Mouse (Mus musculus) fat pad, adult 2 months (tissue): ENCODE measurements at regions not wholly inside any gene's neighbourhood (a gene's known extent, or its start where the extent isn't known, plus 50 kb on each side); places are given as distances from the start of the nearest gene placed in this dataset.

ENCODE experiments used
- DNase-seq: peaks from one replicate; pipeline ENCODE4 v3.0.0-alpha.2; 2011; ENCODE audit warnings: low read depth, low spot score; ENCODE audit errors: extremely low read depth

- DNase-seq: no peak
Measured at GRCm38 (mm10) chr8:92518031-92518430, 156.1 kb upstream of the Irx6 start.

- DNase-seq: no peak
Measured at GRCm38 (mm10) chr8:92518486-92518885, 155.6 kb upstream of the Irx6 start.

DNA sequence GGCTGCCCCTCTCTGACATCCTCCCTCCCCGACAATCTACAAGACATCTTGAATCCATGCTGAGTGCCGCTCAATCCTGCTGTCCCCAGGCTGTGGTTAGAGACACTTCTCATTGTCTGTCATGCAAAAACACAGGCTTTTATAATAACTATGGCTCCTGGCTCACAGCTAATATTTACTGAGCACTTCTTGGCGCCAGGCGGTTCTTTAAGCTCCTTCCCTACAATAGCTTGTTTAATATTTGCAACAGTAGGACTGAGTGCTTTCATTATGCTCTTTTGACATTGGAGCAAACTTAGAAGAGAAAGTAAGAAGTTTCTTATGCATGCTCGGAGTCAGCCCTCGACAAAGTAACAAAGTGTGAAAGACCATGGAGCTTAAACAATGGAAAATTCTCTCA, 151.6 kb upstream of the Irx6 start:
- no peak for DNase-seq

- DNase-seq: no peak
Measured at GRCm38 (mm10) chr8:92529756-92530155, 144.3 kb upstream of the Irx6 start.

- DNase-seq: no peak
Measured at GRCm38 (mm10) chr8:92540636-92541035, 133.5 kb upstream of the Irx6 start.

DNA sequence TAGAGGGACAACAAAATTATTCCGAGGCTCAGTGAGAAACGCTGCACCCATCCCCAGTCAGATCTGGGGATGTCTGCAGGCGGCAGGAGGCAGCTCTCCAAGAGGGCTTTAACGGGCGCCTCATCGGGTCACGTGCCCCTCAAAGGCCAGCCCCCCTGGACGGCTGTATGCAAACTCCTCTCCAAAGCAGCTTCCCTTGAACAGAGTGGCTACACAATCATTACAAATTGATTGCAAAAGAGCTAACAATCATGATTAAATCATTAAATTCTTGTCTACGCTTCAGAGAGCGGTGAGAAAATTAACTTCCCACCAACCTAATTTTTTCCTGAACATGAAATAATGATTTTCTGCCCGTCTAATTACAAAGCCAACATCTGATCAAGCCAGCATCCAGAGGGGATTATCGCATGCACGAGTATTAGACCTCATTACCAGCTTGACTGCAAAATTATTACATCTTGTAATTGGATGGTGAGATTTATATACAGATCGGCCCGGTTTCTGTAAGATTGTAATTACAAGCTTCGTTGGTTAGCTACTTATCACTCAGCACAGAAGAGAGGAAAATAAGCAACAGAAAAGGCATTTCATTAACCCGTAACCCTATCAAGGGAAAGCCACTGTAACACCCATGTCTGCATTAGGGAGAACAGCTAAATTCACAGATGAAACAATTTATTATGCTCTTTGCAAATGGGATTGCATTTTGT, 128.6 kb upstream of the Irx6 start:
- DNase-seq: no peak

GRCm38 (mm10) chr8:92555140-92555539, 118.9 kb upstream of the Irx6 start:
- DNase-seq: no peak

GRCm38 (mm10) chr8:92555631-92556030, 118.5 kb upstream of the Irx6 start:
- DNase-seq: no peak

- DNase-seq: no peak
Measured at GRCm38 (mm10) chr8:92562471-92562870, 111.6 kb upstream of the Irx6 start.

DNA sequence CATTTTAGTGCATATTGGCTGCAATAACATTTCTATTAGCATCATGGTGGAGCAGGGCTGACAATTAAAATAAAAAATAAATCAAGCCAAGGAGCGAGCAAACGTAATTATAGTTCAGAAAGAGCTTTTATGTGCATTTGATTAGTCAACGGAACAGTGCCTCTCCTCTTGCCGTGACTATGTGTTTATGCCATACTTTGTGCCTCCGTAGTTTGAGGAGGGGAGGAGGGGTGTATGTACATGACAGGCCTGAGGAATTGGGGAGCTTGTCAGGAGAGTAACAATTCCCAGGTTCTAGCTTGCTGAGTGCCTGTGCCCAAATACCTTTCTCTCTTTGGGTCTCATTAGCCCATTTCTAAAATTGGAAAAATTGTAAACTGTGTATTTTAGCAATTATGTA, 111.1 kb upstream of the Irx6 start:
- DNase-seq: no peak

- DNase-seq: no peak
Measured at GRCm38 (mm10) chr8:92569650-92570049, 104.4 kb upstream of the Irx6 start.

DNA sequence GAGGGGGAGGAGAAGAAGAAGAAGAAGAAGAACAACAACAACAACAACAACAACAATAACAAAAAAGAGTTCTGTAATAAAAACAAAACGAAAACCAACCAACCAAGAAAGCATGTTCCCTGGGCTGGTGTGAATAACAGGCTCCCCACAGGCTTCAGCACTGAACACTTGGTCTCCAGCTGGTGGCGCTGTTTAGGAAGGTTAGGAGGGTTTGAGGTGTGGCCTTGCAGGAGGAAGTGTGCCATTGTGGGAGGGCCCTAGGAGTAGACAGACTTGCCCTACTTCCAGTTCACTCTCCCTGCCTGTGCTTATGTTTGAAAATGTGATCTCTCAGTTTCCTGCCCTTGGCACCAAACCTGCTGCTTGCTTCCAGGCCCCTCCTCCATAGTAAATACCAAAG, 94.6 kb upstream of the Irx6 start:
- DNase-seq: no peak

DNA sequence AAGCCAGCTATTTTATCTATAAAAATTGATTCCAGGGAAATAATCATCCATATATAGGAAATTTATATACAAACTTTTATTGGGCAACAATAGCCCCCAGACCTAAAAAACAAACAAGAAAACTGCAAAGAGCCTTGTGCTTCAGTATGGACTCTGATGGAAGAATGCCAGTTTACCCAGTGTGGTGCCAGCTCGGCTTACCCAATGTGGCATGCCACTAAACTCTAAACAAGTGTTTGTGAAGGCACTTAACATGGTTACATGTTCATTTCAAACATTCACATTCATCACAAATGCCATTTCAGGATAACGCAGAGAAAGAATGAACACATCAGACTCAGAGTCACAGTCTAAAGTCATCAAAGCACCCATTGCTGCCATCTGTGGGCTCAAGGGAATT, 93.0 kb upstream of the Irx6 start:
- DNase-seq: no peak

- no peak for DNase-seq
Measured at GRCm38 (mm10) chr8:92600766-92601165, 73.3 kb upstream of the Irx6 start.

- no peak for DNase-seq
Measured at GRCm38 (mm10) chr8:92602973-92603372, 71.1 kb upstream of the Irx6 start.

GRCm38 (mm10) chr8:92605631-92606030, 68.5 kb upstream of the Irx6 start:
- no peak for DNase-seq

GRCm38 (mm10) chr8:92607604-92608003, 66.5 kb upstream of the Irx6 start:
- peak; percentile 31 for DNase-seq

GRCm38 (mm10) chr8:92609908-92610307, 64.2 kb upstream of the Irx6 start:
- no peak for DNase-seq

DNA sequence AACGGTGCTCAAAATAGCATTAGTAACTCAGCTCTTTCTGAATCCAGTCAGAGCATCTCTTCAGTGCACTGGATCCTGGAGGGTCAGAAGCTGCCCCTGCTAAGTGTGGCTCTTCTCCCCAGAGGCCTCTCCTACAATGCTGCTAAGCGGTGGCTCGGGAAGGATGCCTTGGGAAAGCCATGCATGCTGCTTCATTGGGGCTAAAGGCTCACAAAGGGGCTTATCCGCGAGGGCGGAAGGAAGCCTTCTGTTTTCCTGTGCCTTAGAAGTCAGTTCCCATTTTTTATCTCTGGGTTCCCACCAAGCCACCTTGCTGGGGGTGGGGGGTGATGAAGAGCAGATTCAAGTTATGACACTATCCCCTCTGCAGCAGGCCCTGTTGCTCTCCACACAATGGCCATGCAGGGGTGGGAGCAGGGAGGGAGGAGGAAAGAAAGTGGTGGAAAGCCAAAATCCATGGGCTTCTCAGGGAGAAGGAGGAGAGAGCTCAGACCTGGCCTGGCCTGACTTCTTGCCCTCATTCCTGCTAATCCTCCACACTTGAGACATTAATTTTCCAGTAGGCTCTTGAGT, 63.5 kb upstream of the Irx6 start:
- no peak for DNase-seq

- no peak for DNase-seq
Measured at GRCm38 (mm10) chr8:92613486-92613885, 60.6 kb upstream of the Irx6 start.

DNA sequence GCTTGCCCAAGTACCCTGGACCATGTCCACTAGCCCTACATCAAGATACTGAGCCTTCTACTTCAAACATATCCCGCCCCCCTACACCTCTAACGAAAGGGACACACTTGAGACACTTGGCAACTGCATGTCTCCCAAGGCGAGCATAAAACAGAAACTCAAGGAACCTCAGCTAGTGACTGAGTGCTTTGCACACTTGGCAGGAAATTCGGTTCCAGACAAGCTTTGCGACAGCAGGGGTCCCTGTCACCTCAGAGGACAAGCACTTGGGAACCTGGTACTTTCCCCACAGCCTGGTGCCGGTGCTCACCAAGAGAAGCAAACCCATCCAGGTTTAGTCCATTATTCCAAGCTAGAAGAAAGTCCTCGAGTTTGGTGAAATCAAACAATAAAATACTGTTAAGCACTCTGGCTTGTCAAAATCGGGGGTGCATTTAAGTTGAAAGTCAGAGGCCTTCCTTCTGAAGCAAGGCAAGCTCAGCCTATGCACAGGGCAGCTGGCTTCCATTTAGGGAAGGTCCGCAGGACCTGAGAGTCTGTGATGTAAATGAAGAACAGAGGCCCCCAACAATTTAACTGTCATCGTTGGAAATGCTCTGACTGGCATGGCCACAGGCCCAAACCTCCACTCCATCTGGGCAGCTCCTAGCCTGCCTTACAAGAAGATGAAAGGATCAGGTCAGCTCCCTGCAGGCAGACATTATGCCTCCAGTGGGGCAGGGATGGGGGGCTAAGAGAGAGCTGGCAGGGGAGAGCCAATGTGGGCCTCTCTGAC, 57.6 kb upstream of the Irx6 start:
- no peak for DNase-seq

DNA sequence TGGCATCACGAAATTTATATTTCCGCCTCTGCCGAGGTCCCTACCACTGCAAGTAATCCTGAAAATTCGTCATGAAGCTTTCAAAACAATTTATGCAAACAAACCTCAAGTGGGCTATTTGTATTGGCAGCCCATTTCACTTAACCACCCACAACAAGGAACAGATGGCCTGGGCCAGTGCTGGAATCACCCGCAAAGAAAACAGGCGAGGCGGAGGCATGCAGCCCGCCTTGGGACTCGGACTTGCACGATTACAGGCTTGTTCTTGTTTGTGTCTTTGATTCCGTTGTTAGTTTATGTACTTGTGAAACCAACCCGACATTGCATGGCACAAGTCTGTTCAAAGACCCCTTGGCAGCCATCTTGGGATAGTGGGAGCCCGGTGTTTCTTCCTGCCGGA, 55.8 kb upstream of the Irx6 start:
- DNase-seq: peak; percentile 26
